Mouse (Mus musculus) lung, postnatal 4 days (tissue): ENCODE measurements around the gene Elavl2.

Experiments used
- DNase-seq, 2 experiments: peaks; one replicate each; pipeline ENCODE4 v3.0.0; 2021

Elavl2 gene

GRCm38 (mm10) chr4:91400423-91400822 is at the start of gene Elavl2:
Gene Elavl2 (minus strand): TSS chr4:91400785.
- no peak for DNase-seq

- no peak for DNase-seq
Measured at GRCm38 (mm10) chr4:91447887-91448286, 47.3 kb upstream of the Elavl2 start.

GRCm38 (mm10) chr4:91415582-91415981 is 15.0 kb upstream of the Elavl2 start:
- no peak for DNase-seq

GRCm38 (mm10) chr4:91405047-91405446 is 4.5 kb upstream of the Elavl2 start:
- no peak for DNase-seq

- no peak for DNase-seq
Measured at GRCm38 (mm10) chr4:91399510-91400196, 932 bp downstream of the Elavl2 start.

- no peak for DNase-seq
Measured at GRCm38 (mm10) chr4:91391987-91392598, 8.5 kb downstream of the Elavl2 start.

GRCm38 (mm10) chr4:91387701-91388100 is 12.9 kb downstream of the Elavl2 start:
- no peak for DNase-seq

GRCm38 (mm10) chr4:91381201-91381627 is 19.4 kb downstream of the Elavl2 start:
- DNase-seq: no peak

- no peak for DNase-seq
Measured at GRCm38 (mm10) chr4:91380341-91381117, 20.1 kb downstream of the Elavl2 start.

GRCm38 (mm10) chr4:91379559-91379958 is 21.0 kb downstream of the Elavl2 start:
- DNase-seq: no peak

- peak; percentile 89 to 93 for DNase-seq
Measured at GRCm38 (mm10) chr4:91376317-91376910, 24.2 kb downstream of the Elavl2 start.

GRCm38 (mm10) chr4:91375372-91375687 is 25.3 kb downstream of the Elavl2 start:
- DNase-seq: no peak

GRCm38 (mm10) chr4:91374571-91375371 is 25.8 kb downstream of the Elavl2 start:
- peak; percentile 34 to 44 for DNase-seq

- DNase-seq: no peak
Measured at GRCm38 (mm10) chr4:91372844-91373243, 27.7 kb downstream of the Elavl2 start.

- DNase-seq: peak; percentile 42 to 67
Measured at GRCm38 (mm10) chr4:91371819-91372215, 28.8 kb downstream of the Elavl2 start.

- DNase-seq: no peak
Measured at GRCm38 (mm10) chr4:91371131-91371818, 29.3 kb downstream of the Elavl2 start.

- no peak for DNase-seq
Measured at GRCm38 (mm10) chr4:91365276-91365675, 35.3 kb downstream of the Elavl2 start.

- DNase-seq: no peak
Measured at GRCm38 (mm10) chr4:91363963-91364362, 36.6 kb downstream of the Elavl2 start.

- no peak for DNase-seq
Measured at GRCm38 (mm10) chr4:91362520-91362919, 38.1 kb downstream of the Elavl2 start.

- no peak for DNase-seq
Measured at GRCm38 (mm10) chr4:91353138-91353537, 47.4 kb downstream of the Elavl2 start.

GRCm38 (mm10) chr4:91349579-91349978 is 51.0 kb downstream of the Elavl2 start:
- DNase-seq: no peak

GRCm38 (mm10) chr4:91334177-91334576 is 66.4 kb downstream of the Elavl2 start:
- DNase-seq: no peak
